Mouse (Mus musculus) cerebellum, adult 2 months (tissue): ENCODE data around the gene Nek6. TPM values are rescaled to one million over a fixed set of nuclear protein-coding genes. Genes with fewer than 3 reads are reported as not detected.
A peak's percentile ranks its signal among the peaks of the same experiment; 100 is the strongest.

Experiments used
- DNase-seq, 2 experiments: peaks; one replicate each; pipeline ENCODE4 v3.0.0; 2021
- H3K27ac ChIP-seq: fragments of 200-500 bp; 2 replicates; pipeline ENCODE4 v1.5.1; 2012; ENCODE audit warnings: low read length, control low read depth, inconsistent platforms; ENCODE audit not compliant: insufficient read depth
- H3K27me3 ChIP-seq: fragments of 200-500 bp; 2 replicates; pipeline ENCODE4 v1.6.1; 2012; ENCODE audit warnings: inconsistent platforms, mild to moderate bottlenecking, low read length, moderate library complexity; ENCODE audit not compliant: control insufficient read depth, insufficient read depth
- H3K4me1 ChIP-seq: fragments of 200-500 bp; 2 replicates; pipeline ENCODE4 v1.6.1; 2011; ENCODE audit warnings: low read length; ENCODE audit not compliant: control insufficient read depth, insufficient read depth
- H3K4me3 ChIP-seq: fragments of 200-500 bp; replicated peaks from 2 replicates; pipeline ENCODE3; 2011; ENCODE audit warnings: mild to moderate bottlenecking, low read depth, low read length, control low read depth; ENCODE audit not compliant: insufficient read depth
- CTCF ChIP-seq: fragments of 200-500 bp; IDR thresholded peaks from 2 replicates; pipeline ENCODE4 v1.5.1; 2011; ENCODE audit warnings: low read depth, mild to moderate bottlenecking, control low read depth, low read length, moderate library complexity, borderline replicate concordance; ENCODE audit not compliant: insufficient read depth
- POLR2A ChIP-seq: fragments of 200-500 bp; IDR thresholded peaks from 2 replicates; pipeline ENCODE4 v1.6.1; 2011; ENCODE audit warnings: low read length, control low read depth, borderline replicate concordance; ENCODE audit not compliant: insufficient read depth
- WGBS: fragments of 180-500 bp; shearing (Covaris S2); methylation state at CpG from one replicate; pipeline ENCODE4 v1.1.7; 2018; 5-methylcytosine and 5-hydroxymethylcytosine counted together
- polyA plus RNA-seq: library from polyadenylated mRNA; depleted of rRNA; stranded (reverse); fragments of >200 nt; gene quantifications from 2 replicates; pipeline ENCODE4 v1.2.3, GENCODE M21; 2012

Gene Nek6
- polyA plus RNA-seq, 1 experiment, result 28.0 TPM

DNA sequence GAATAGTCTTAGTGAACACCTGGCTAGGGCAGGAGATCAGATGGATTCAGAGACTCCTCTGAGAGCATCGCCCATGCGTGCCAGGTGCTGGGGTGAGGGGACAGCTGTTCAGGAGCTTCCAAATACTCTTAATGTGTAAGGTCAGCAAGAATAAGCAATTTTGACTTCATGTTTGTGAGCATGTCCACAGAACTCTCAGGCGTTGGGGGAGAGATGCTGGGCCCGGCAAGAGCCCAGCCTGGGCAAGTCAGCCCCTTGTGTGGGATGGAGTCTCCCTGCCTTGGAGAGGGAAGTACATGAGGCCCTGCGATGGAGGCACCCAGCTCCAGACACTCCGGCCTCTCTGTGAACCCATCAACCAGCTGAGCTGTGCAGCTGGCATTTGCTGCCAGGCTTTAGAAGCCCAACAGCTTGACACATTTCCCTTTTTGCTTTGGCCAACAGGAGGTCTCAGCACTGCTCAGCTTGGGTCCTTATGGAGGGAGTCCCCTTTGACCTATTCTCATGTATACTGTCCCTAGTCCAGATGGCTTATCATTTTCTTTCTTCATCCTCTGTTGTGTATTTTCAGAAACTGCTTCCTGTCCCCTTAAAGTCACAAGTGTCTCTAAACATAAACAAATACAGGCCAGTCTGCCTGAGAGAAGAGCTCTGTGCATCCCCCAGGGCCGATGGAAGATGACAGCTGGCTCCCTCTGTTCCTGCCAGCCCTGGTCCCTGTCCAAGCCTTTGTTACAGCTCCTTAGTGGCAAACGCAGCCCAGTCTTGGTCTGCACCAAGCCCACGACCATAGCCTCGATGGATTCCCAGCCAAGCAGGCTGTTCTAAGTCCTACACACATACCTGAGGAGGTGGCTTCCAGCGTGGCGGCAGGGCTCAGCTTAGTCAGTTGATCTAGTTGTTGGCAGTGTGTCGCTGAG lies 67.4 kb downstream of the Nek6 start:
- no peak for TF ChIP-seq CTCF
- TF ChIP-seq POLR2A, result no peak
- WGBS, result 34% methylated on average over 13 of the region's 13 CpGs
- peak; percentile 55 to 56 for DNase-seq
- Histone ChIP-seq H3K4me1 (peaks cover 12% of the 10 kb centered on the region), H3K27me3 (no peaks in the 10 kb centered on the region), H3K27ac (no peak overlapping the region), H3K4me3 (no peak overlapping the region)

DNA sequence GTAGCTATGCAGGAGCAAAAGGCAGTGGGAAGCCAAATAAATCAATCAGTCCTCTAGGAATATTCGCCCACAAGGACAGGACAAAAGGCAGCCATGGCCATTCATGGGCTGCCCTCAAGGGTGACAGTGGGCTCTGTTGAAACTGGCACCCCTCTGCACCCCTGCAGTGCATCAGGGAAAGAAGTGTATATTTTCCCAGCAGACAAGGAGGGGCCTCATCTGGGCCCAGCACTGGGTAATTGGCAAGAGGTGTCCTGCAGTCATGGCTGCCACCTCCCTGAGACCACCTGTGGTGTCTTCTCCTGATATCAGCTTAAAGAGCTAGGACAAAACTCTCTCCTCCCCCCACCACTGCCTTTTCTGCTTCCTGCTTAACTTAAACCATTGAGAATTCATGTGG lies 68.1 kb downstream of the Nek6 start:
- TF ChIP-seq CTCF (no peak), POLR2A (no peak)
- Histone ChIP-seq H3K27me3 (no peaks in the 10 kb centered on the region), H3K4me1 (peaks cover 12% of the 10 kb centered on the region), H3K4me3 (no peak overlapping the region), H3K27ac (no peak overlapping the region)
- peak in 1 of 2 experiments; percentile 19 for DNase-seq
- WGBS, result 32% methylated on average over 1 of the region's 1 CpGs

DNA sequence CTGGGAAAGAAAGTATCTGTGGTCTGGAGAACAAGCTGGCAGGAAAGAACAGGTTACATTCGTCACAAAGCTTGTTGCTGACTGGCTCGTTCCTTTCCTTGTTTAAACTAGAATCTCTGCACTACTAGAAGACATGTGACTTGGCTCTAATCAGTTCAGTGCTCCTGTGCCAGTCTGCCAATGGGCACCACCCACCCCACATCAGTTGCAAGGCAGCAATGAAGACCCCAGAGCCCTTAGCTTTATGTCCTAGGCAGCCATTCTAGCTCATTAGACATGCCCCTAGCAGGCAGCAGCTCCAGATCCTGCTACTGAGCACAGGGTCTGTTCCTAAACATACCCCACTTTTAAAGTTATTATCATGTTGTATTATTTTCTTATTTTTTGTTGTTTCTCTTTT lies 72.5 kb downstream of the Nek6 start:
- no peaks in the 10 kb centered on the region for H3K27me3 ChIP-seq
- no peak overlapping the region for H3K4me3 ChIP-seq
- TF ChIP-seq CTCF (no peak), POLR2A (no peak)
- WGBS, result 72% methylated on average over 2 of the region's 2 CpGs
- no peak overlapping the region for H3K27ac ChIP-seq
- no peak for DNase-seq
- H3K4me1 ChIP-seq, result peaks cover 6% of the 10 kb centered on the region

DNA sequence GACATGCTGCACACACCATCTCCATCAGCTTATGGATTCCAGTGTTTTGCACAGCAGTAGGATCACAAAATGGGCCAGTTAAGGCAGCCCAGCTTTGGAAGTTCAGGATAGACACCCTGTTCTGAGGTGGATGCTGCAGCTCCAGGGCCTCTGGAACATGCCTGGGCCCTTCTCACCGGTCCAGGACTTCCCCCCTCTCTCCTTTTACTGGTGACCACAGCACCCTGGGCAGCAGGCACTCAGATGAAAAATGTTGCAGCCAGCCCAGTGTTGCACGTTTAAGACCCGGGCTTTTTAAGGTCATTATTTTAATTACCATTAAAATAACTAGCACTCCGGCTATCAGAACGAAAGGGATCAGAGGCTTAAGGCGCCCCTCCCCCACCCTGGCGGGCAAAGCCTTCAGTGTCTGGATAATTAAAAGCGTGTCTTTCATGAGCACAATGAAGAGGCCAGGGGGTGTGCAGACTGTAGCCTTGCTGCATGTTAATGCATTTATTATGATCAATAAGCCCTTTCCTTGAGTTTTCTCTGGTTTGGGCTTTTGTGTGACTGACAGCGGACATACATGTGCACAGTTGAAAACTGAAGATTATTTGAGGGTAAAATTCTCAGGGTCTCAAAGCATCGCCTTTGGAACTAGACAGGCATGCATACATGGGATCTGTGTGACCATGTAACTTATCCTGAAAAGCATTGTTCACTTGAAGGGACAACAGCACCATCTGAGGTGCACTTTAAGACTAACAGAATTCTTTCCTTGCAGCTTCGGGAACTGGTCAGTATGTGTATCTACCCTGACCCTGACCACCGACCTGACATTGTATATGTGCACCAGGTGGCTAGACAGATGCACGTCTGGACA lies 73.3 kb downstream of the Nek6 start:
- DNase-seq, result no peak
- WGBS, result 34% methylated on average over 13 of the region's 13 CpGs
- Histone ChIP-seq H3K27ac (no peak overlapping the region), H3K4me1 (no peaks in the 10 kb centered on the region), H3K27me3 (no peaks in the 10 kb centered on the region), H3K4me3 (no peak overlapping the region)
- TF ChIP-seq POLR2A (no peak), CTCF (peak; percentile 15; the same call in 1 of the 2 replicates)

DNA sequence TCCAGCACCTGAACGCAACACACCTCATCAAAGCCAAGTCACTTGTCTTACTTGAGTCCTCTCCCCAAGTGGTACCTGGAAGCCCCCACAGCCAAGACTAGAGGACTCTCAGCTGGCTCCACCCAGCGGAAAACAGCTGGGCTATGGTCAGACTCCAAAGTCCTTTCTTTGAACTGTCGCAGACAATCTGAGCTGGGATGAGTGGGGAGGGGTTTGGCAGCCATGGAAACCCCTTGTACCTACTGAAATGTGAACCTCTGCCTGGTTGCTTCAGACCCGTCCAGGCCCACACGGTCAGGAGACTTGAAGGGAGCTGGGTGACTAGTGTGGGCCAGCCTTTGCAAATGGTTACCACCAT lies 73.9 kb downstream of the Nek6 start:
- TF ChIP-seq POLR2A (no peak), CTCF (no peak)
- no peaks in the 10 kb centered on the region for H3K27me3 ChIP-seq
- no peak for DNase-seq
- WGBS, result 42% methylated on average over 5 of the region's 5 CpGs
- H3K27ac ChIP-seq, result no peak overlapping the region
- H3K4me3 ChIP-seq, result no peak overlapping the region
- H3K4me1 ChIP-seq, result no peaks in the 10 kb centered on the region

DNA sequence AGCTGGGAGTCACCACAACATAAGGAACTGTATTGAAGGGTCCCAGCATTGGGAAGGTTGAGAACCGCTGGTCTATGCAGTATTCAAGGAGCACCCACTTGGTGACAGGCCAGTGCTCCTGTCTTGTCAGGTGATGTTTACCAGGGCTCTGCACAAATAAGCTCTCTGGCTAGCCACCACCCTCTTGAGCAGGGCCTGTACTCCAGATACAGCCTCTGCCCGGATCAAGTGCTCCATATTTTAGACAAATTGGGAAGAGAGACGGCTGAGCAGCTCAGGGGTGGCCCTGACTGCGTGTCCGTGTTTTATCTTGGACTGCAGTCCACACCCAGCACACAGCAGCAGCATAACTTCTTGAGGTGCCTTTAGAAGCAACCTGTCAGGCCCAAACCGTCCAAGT lies 75.3 kb downstream of the Nek6 start:
- Histone ChIP-seq H3K27ac (no peak overlapping the region), H3K4me1 (peaks cover under 1% of the 10 kb centered on the region; the same call in 1 of the 2 replicates), H3K4me3 (no peak overlapping the region), H3K27me3 (no peaks in the 10 kb centered on the region)
- 70% methylated on average over 6 of the region's 6 CpGs for WGBS
- no peak for TF ChIP-seq POLR2A
- no peak for TF ChIP-seq CTCF
- DNase-seq, result no peak

DNA sequence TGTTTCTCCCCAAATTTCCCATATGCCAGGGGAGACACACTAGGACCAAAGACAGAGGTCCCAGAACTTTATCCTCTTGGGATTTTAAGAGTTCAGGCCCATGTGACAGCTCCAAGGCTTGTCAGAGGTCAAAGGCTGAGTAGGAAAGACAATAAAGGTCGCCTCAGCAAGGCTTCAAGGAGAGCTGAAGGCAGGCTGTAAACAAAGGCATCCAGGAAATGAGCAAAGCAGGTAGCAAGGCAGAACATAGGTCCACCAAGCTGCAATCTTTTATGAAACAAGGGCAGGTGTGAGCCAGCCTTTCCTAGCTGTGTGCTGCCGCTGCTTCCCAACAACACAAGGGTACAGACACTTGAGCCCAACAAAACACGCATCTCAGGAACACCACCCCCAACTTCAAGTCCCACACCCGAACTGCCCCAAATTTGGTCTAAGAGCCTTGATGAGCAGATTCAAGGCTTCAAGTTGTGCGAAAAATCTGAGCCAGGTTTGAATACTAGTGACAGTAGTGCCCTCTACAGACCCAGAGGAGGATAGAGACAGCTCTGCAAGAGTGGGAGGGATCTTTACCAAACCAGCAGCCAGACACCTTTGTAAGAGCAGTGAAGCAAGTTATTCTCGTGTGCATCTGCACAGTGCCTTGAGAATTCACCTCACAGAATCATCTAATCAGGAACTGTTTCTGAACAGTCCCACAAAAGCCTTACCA lies 80.5 kb downstream of the Nek6 start:
- Histone ChIP-seq H3K4me1 (peaks cover 3% of the 10 kb centered on the region; the same call in 1 of the 2 replicates), H3K27ac (no peak overlapping the region), H3K4me3 (no peak overlapping the region), H3K27me3 (no peaks in the 10 kb centered on the region)
- WGBS, result 31% methylated on average over 6 of the region's 6 CpGs
- peak; percentile 47 to 56 for DNase-seq
- TF ChIP-seq POLR2A (no peak), CTCF (peak; percentile 63; the same call in 1 of the 2 replicates)
